Mouse (Mus musculus) C2C12 (cell line): ENCODE data around the gene Pde11a.

Source experiments
- CEBPB ChIP-seq: IDR thresholded peaks from one replicate; pipeline ENCODE4 v1.6.1; 2011; ENCODE audit warnings: low read depth, mild to moderate bottlenecking, control low read depth, moderate library complexity
- CTCF ChIP-seq: IDR thresholded peaks from one replicate; pipeline ENCODE4 v1.5.1; 2011; ENCODE audit not compliant: control insufficient read depth, insufficient read depth, insufficient read length
- MAX ChIP-seq: IDR thresholded peaks from one replicate; pipeline ENCODE4 v1.6.1; 2011; ENCODE audit warnings: mild to moderate bottlenecking, control low read depth
- MYOD1 ChIP-seq: IDR thresholded peaks from one replicate; pipeline ENCODE4 v1.6.1; 2011; ENCODE audit warnings: low read depth; ENCODE audit not compliant: control insufficient read depth, insufficient read length

GRCm38 (mm10) chr2:76369821-76370655 lies 31.5 kb upstream of the Pde11a start, which contains the start of gene Rbm45:
- TF ChIP-seq CTCF: peak; percentile 73
- no peak for TF ChIP-seq CEBPB
- TF ChIP-seq MAX: no peak
- TF ChIP-seq MYOD1: peak; percentile 39
